8 mouse cellular contexts compared by ENCODE assay signal in the genomic region with DNA sequence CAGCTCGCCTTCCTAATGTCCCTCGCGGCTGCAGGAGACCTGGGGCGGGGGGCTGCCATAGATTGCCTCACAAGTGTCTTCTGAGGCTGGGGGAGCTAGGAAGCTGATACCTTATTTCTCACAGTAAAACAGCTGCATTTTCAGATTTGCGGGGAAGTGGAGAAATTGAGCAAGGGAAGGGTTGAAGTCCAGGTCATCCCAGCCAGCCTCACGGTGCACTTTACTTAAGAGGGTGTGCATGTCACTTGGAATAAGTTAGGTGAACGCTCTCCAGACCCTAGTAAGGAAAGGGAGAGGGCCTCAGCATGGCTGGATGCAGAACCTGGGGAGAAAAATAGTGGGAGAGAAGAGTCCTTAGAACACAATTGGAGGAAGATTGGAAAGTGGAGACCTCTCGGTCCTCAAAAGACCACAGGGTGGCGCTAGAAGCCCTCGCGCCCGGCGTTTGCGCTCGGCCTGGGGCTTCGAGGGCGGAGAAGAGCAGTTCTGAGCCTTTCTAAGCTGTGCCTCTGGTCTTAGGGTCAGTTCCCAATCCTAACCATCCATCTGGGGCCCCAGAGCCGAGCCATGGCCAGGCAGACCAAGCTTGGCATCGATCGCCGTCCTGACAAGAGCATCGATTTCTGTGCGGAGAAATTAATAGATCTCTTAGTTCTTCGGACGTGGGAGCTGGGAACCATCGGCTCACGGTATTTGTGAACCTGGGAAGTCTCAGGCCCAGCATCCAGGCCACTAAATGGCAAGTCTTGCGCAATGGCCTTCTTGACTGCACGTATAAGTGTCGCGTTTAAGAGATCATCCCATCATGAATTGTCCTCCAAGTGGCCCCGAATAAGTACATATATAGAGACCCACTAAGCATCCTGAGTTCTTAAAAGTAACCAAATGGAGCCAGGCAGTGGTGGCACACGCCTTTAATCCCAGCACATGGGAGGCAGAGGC. TPM values are rescaled to one million over a fixed set of nuclear protein-coding genes. Genes with fewer than 3 reads are reported as not detected.
DNase-seq lines count a peak whose midpoint lies in the region; ATAC-seq lines count a peak whose summit lies in the region.

No protein-coding gene starts in this region.

- H3K27ac ChIP-seq in embryonic facial prominence, embryonic 10.5 days (replicated peaks): 0 out of 2 replicates have a peak overlapping the region, but pooled peaks have one; percentile 70
- H3K27ac ChIP-seq in heart, embryonic 11.5 days (ENCODE audit: low read depth, low read length): no peak overlapping the region
- H3K27ac ChIP-seq in kidney, embryonic 15.5 days: no peak overlapping the region
- H3K27ac ChIP-seq in liver, embryonic 15.5 days (replicated peaks): no peak overlapping the region
- no peak overlapping the region for H3K27ac ChIP-seq in neural tube, embryonic 11.5 days (ENCODE audit: low read depth, low read length)

- no peak overlapping the region for H3K9ac ChIP-seq in heart, embryonic 11.5 days (ENCODE audit: low read depth, low read length)
- H3K9ac ChIP-seq in kidney, embryonic 15.5 days: no peak overlapping the region
- H3K9ac ChIP-seq in liver, embryonic 15.5 days: no peak overlapping the region
- no peak overlapping the region for H3K9ac ChIP-seq in neural tube, embryonic 11.5 days (ENCODE audit: low read length)

- DNase-seq in CD8-positive naive resting alpha-beta T cell, adult 2 months (ENCODE audit: low read depth in 2 of 2, low spot score in 2 of 2): peak; percentile 35 to 48
- DNase-seq in adrenal gland, adult 8-10 months: peak; percentile 28
- peak; percentile 83 for DNase-seq in embryonic facial prominence, embryonic 10.5 days (ENCODE audit: low spot score)
- peak; percentile 81 for DNase-seq in neural tube, embryonic 11.5 days (ENCODE audit: low spot score)
- peak; percentile 62 for DNase-seq in thymus, postnatal 0 days (ENCODE audit: low spot score)

- peak overlapping the region; percentile 60 for H3K4me2 ChIP-seq in heart, embryonic 11.5 days
- peak overlapping the region; percentile 60 for H3K4me2 ChIP-seq in kidney, embryonic 15.5 days
- H3K4me2 ChIP-seq in liver, embryonic 15.5 days: peak overlapping the region; percentile 52
- H3K4me2 ChIP-seq in neural tube, embryonic 11.5 days (ENCODE audit: low read depth): peak overlapping the region; percentile 38

- H3K36me3 ChIP-seq in embryonic facial prominence, embryonic 10.5 days (replicated peaks): no peaks in the 10 kb centered on the region
- no peaks in the 10 kb centered on the region for H3K36me3 ChIP-seq in heart, embryonic 11.5 days (ENCODE audit: control insufficient read depth, insufficient read depth, low read length)
- H3K36me3 ChIP-seq in kidney, embryonic 15.5 days: no peaks in the 10 kb centered on the region
- no peaks in the 10 kb centered on the region for H3K36me3 ChIP-seq in liver, embryonic 15.5 days (replicated peaks)
- H3K36me3 ChIP-seq in neural tube, embryonic 11.5 days (ENCODE audit: control insufficient read depth, insufficient read depth, low read length): no peaks in the 10 kb centered on the region

- no peaks in the 10 kb centered on the region for H3K9me3 ChIP-seq in embryonic facial prominence, embryonic 10.5 days
- no peaks in the 10 kb centered on the region for H3K9me3 ChIP-seq in heart, embryonic 11.5 days (replicated peaks; ENCODE audit: control insufficient read depth, low read length)
- H3K9me3 ChIP-seq in kidney, embryonic 15.5 days (replicated peaks): no peaks in the 10 kb centered on the region
- H3K9me3 ChIP-seq in liver, embryonic 15.5 days (replicated peaks): no peaks in the 10 kb centered on the region
- no peaks in the 10 kb centered on the region for H3K9me3 ChIP-seq in neural tube, embryonic 11.5 days (ENCODE audit: control insufficient read depth, low read length)

- WGBS in embryonic facial prominence, embryonic 10.5 days: 16% methylated on average over 33 of the region's 33 CpGs
- WGBS in heart, embryonic 11.5 days (ENCODE audit: insufficient replicate concordance): 15% methylated on average over 33 of the region's 33 CpGs
- 17% methylated on average over 33 of the region's 33 CpGs for WGBS in kidney, embryonic 15.5 days
- 14% methylated on average over 33 of the region's 33 CpGs for WGBS in liver, embryonic 15.5 days (ENCODE audit: insufficient replicate concordance)
- WGBS in neural tube, embryonic 11.5 days: 16% methylated on average over 33 of the region's 33 CpGs

- peak overlapping the region; percentile 54 for H3K4me3 ChIP-seq in embryonic facial prominence, embryonic 10.5 days
- H3K4me3 ChIP-seq in heart, embryonic 11.5 days (ENCODE audit: low read depth, low read length): peak overlapping the region; percentile 33
- peak overlapping the region; percentile 38 for H3K4me3 ChIP-seq in kidney, embryonic 15.5 days (replicated peaks)
- peak overlapping the region; percentile 20; the same call in 1 of the 2 replicates for H3K4me3 ChIP-seq in liver, embryonic 15.5 days (replicated peaks)
- H3K4me3 ChIP-seq in neural tube, embryonic 11.5 days (ENCODE audit: low read depth, low read length): peak overlapping the region; percentile 24; the same call in 1 of the 2 replicates

- H3K27me3 ChIP-seq in embryonic facial prominence, embryonic 10.5 days (replicated peaks; ENCODE audit: low read depth, poor library complexity, severe bottlenecking): peaks cover 100% of the 10 kb centered on the region
- H3K27me3 ChIP-seq in heart, embryonic 11.5 days (ENCODE audit: control insufficient read depth, insufficient read depth, low read length): peaks cover 100% of the 10 kb centered on the region
- peaks cover 99% of the 10 kb centered on the region for H3K27me3 ChIP-seq in kidney, embryonic 15.5 days
- peaks cover 100% of the 10 kb centered on the region for H3K27me3 ChIP-seq in liver, embryonic 15.5 days
- H3K27me3 ChIP-seq in neural tube, embryonic 11.5 days (ENCODE audit: control insufficient read depth, insufficient read depth, low read length): peaks cover 70% of the 10 kb centered on the region

- H3K4me1 ChIP-seq in embryonic facial prominence, embryonic 10.5 days: peaks cover 54% of the 10 kb centered on the region
- H3K4me1 ChIP-seq in heart, embryonic 11.5 days (ENCODE audit: control insufficient read depth, insufficient read depth, low read length): peaks cover 13% of the 10 kb centered on the region
- peaks cover 43% of the 10 kb centered on the region for H3K4me1 ChIP-seq in kidney, embryonic 15.5 days
- peaks cover 11% of the 10 kb centered on the region for H3K4me1 ChIP-seq in liver, embryonic 15.5 days (replicated peaks)
- H3K4me1 ChIP-seq in neural tube, embryonic 11.5 days (ENCODE audit: control insufficient read depth, insufficient read depth, low read length): peaks cover 13% of the 10 kb centered on the region

- no peak for ATAC-seq in heart, embryonic 11.5 days (replicated peaks; ENCODE audit: insufficient number of reproducible peaks, low FRiP score, low TSS enrichment)
- no peak for ATAC-seq in kidney, embryonic 15.5 days (replicated peaks; ENCODE audit: low FRiP score)
- ATAC-seq in liver, embryonic 15.5 days (ENCODE audit: insufficient read depth): no peak
- no peak for ATAC-seq in neural tube, embryonic 11.5 days (ENCODE audit: insufficient read depth, low FRiP score, low TSS enrichment)

RNA-seq across cellular contexts. Expression of a gene that starts 0.6 kb away (rescaled TPM):
- 10 to 100 TPM in 2 of 4 experiments, 1 to 10 TPM in 2; 6.3 to 30.5 (median 13.1) TPM for total RNA-seq in adrenal gland, adult 8-10 months (2022)
- 10.7 and 11.0 TPM in 2 replicates for polyA plus RNA-seq in embryonic facial prominence, embryonic 10.5 days (2016; fragmentation: Nextera tagmentation; extraction: Ambion mirVana)
- polyA plus RNA-seq in heart, embryonic 11.5 days (2014; fragmentation: Nextera tagmentation; extraction: Ambion mirVana): 0.30 and 0.51 TPM in 2 replicates
- polyA plus RNA-seq in kidney, embryonic 15.5 days (2015; fragmentation: Nextera tagmentation; extraction: Ambion mirVana): 6.1 and 8.4 TPM in 2 replicates
- polyA plus RNA-seq in liver, embryonic 15.5 days (2015; fragmentation: Nextera tagmentation; extraction: Ambion mirVana): 0.20 and 0.26 TPM in 2 replicates
- 18.3 and 20.4 TPM in 2 replicates for polyA plus RNA-seq in neural tube, embryonic 11.5 days (2014; fragmentation: Nextera tagmentation; extraction: Ambion mirVana)
- 0.15 and 0.48 TPM in 2 replicates for polyA plus RNA-seq in thymus, postnatal 0 days (2015; fragmentation: Nextera tagmentation; extraction: Ambion mirVana)

RNA-seq across cellular contexts. Expression of a gene that starts 1.1 kb away (rescaled TPM):
- 1 to 10 TPM in 2 of 4 experiments, under 1 TPM in 2; 0.32 to 3.7 (median 1.9) TPM for total RNA-seq in adrenal gland, adult 8-10 months (2022)
- 0.49 and 0.54 TPM in 2 replicates for polyA plus RNA-seq in embryonic facial prominence, embryonic 10.5 days (2016; fragmentation: Nextera tagmentation; extraction: Ambion mirVana)
- 0.03 and 0.23 TPM in 2 replicates for polyA plus RNA-seq in heart, embryonic 11.5 days (2014; fragmentation: Nextera tagmentation; extraction: Ambion mirVana)
- polyA plus RNA-seq in kidney, embryonic 15.5 days (2015; fragmentation: Nextera tagmentation; extraction: Ambion mirVana): 1.2 and 1.5 TPM in 2 replicates
- 0.01 TPM in 1 of 2 replicates, not detected in the other for polyA plus RNA-seq in liver, embryonic 15.5 days (2015; fragmentation: Nextera tagmentation; extraction: Ambion mirVana)
- polyA plus RNA-seq in neural tube, embryonic 11.5 days (2014; fragmentation: Nextera tagmentation; extraction: Ambion mirVana): 0.45 and 0.87 TPM in 2 replicates
- polyA plus RNA-seq in thymus, postnatal 0 days (2015; fragmentation: Nextera tagmentation; extraction: Ambion mirVana): 0.04 and 0.05 TPM in 2 replicates

RNA-seq across cellular contexts. Expression of a gene that starts 28.5 kb away (rescaled TPM):
- total RNA-seq in adrenal gland, adult 8-10 months (2022): 10 to 100 TPM; 26.0 to 35.9 (median 29.7) TPM
- polyA plus RNA-seq in embryonic facial prominence, embryonic 10.5 days (2016; fragmentation: Nextera tagmentation; extraction: Ambion mirVana): 12.2 and 13.4 TPM in 2 replicates
- polyA plus RNA-seq in heart, embryonic 11.5 days (2014; fragmentation: Nextera tagmentation; extraction: Ambion mirVana): 12.1 and 13.5 TPM in 2 replicates
- 40.8 and 51.0 TPM in 2 replicates for polyA plus RNA-seq in kidney, embryonic 15.5 days (2015; fragmentation: Nextera tagmentation; extraction: Ambion mirVana)
- polyA plus RNA-seq in liver, embryonic 15.5 days (2015; fragmentation: Nextera tagmentation; extraction: Ambion mirVana): 5.7 and 6.5 TPM in 2 replicates
- polyA plus RNA-seq in neural tube, embryonic 11.5 days (2014; fragmentation: Nextera tagmentation; extraction: Ambion mirVana): 9.2 and 10.2 TPM in 2 replicates
- 3.5 and 3.6 TPM in 2 replicates for polyA plus RNA-seq in thymus, postnatal 0 days (2015; fragmentation: Nextera tagmentation; extraction: Ambion mirVana)

RNA-seq across cellular contexts. Expression of a gene that starts 47.2 kb away (rescaled TPM):
- total RNA-seq in adrenal gland, adult 8-10 months (2022): 1 to 10 TPM in 1 of 4 experiments, under 1 TPM in 3; 0.32 to 1.6 (median 0.82) TPM
- polyA plus RNA-seq in embryonic facial prominence, embryonic 10.5 days (2016; fragmentation: Nextera tagmentation; extraction: Ambion mirVana): 0.28 and 0.41 TPM in 2 replicates
- polyA plus RNA-seq in heart, embryonic 11.5 days (2014; fragmentation: Nextera tagmentation; extraction: Ambion mirVana): 0.43 and 0.66 TPM in 2 replicates
- 0.66 and 0.84 TPM in 2 replicates for polyA plus RNA-seq in kidney, embryonic 15.5 days (2015; fragmentation: Nextera tagmentation; extraction: Ambion mirVana)
- polyA plus RNA-seq in liver, embryonic 15.5 days (2015; fragmentation: Nextera tagmentation; extraction: Ambion mirVana): 0.15 and 0.18 TPM in 2 replicates
- 0.24 and 0.31 TPM in 2 replicates for polyA plus RNA-seq in neural tube, embryonic 11.5 days (2014; fragmentation: Nextera tagmentation; extraction: Ambion mirVana)
- polyA plus RNA-seq in thymus, postnatal 0 days (2015; fragmentation: Nextera tagmentation; extraction: Ambion mirVana): 0.42 and 0.66 TPM in 2 replicates

RNA-seq across cellular contexts. Expression of a gene that starts 50.9 kb away (rescaled TPM):
- total RNA-seq in adrenal gland, adult 8-10 months (2022): under 1 TPM; 0.20 to 0.62 (median 0.32) TPM
- not detected in 2 replicates for polyA plus RNA-seq in embryonic facial prominence, embryonic 10.5 days (2016; fragmentation: Nextera tagmentation; extraction: Ambion mirVana)
- polyA plus RNA-seq in heart, embryonic 11.5 days (2014; fragmentation: Nextera tagmentation; extraction: Ambion mirVana): 0.17 TPM in 1 of 2 replicates, not detected in the other
- 0.09 TPM in 1 of 2 replicates, not detected in the other for polyA plus RNA-seq in kidney, embryonic 15.5 days (2015; fragmentation: Nextera tagmentation; extraction: Ambion mirVana)
- polyA plus RNA-seq in liver, embryonic 15.5 days (2015; fragmentation: Nextera tagmentation; extraction: Ambion mirVana): 0.18 TPM in 2 replicates
- polyA plus RNA-seq in neural tube, embryonic 11.5 days (2014; fragmentation: Nextera tagmentation; extraction: Ambion mirVana): not detected in 2 replicates
- 101 and 108 TPM in 2 replicates for polyA plus RNA-seq in thymus, postnatal 0 days (2015; fragmentation: Nextera tagmentation; extraction: Ambion mirVana)

Comparison
In these comparisons a context has a peak if more than half of its experiments do, and no peak if none do; other contexts are left out.
1. DNase-seq: peak in every context shown above with its lines; median percentile 83 in embryonic facial prominence, embryonic 10.5 days; 81 in neural tube, embryonic 11.5 days; 62 in thymus, postnatal 0 days; 42 in CD8-positive naive resting alpha-beta T cell, adult 2 months; 28 in adrenal gland, adult 8-10 months.